Mouse (Mus musculus) heart, embryonic 14.5 days (tissue): ENCODE measurements around the gene Ada. TPM values are rescaled to one million over a fixed set of nuclear protein-coding genes. Genes with fewer than 3 reads are reported as not detected.

Experiments used
- ATAC-seq: fragments of 200-750 bp; cut with Nextera tagmentation; 2 replicates; pipeline ENCODE4 v1.8.0; 2017; ENCODE audit warnings: low read depth, moderate TSS enrichment; ENCODE audit not compliant: insufficient number of reproducible peaks, insufficient read depth, low FRiP score
- H3K27ac ChIP-seq, 2 experiments: fragments of 200-500 bp in 1 of 2; fragments of 300-500 bp in 1 of 2; sonication (generic) in 1 of 2; replicated peaks in 1 of 2; 2 replicates each; pipeline ENCODE4 v1.5.1; 2012 to 2014; ENCODE audit warnings: low read depth in 2 of 2, low read length in 2 of 2, control low read depth in 1 of 2, mild to moderate bottlenecking in 1 of 2, mixed read lengths in 1 of 2; ENCODE audit not compliant: control insufficient read depth in 1 of 2, insufficient read depth in 1 of 2
- H3K27me3 ChIP-seq: fragments of 300-500 bp; sonication (generic); 2 replicates; pipeline ENCODE4 v1.6.1; 2014; ENCODE audit warnings: mild to moderate bottlenecking, low read length, control low read depth; ENCODE audit not compliant: control insufficient read depth, insufficient read depth
- H3K36me3 ChIP-seq: fragments of 300-500 bp; sonication (generic); 2 replicates; pipeline ENCODE4 v1.6.1; 2014; ENCODE audit warnings: mild to moderate bottlenecking, control low read depth, low read length, mixed read lengths; ENCODE audit not compliant: control insufficient read depth, insufficient read depth
- H3K4me1 ChIP-seq, 2 experiments: fragments of 200-500 bp in 1 of 2; fragments of 300-500 bp in 1 of 2; sonication (generic) in 1 of 2; 2 replicates each; pipeline ENCODE4 v1.6.1; 2012 to 2014; ENCODE audit warnings: low read length in 2 of 2, control low read depth in 1 of 2, mixed read lengths in 1 of 2; ENCODE audit not compliant: control insufficient read depth in 2 of 2, insufficient read depth in 2 of 2
- H3K4me2 ChIP-seq: fragments of 300-500 bp; sonication (generic); 2 replicates; pipeline ENCODE4 v1.6.1; 2014; ENCODE audit warnings: mild to moderate bottlenecking, low read length
- H3K4me3 ChIP-seq, 2 experiments: fragments of 200-500 bp in 1 of 2; fragments of 300-500 bp in 1 of 2; sonication (generic) in 1 of 2; 2 replicates each; pipeline ENCODE4 v1.5.1; 2012 to 2014; ENCODE audit warnings: low read length in 2 of 2, mild to moderate bottlenecking in 2 of 2, control low read depth in 1 of 2, low read depth in 1 of 2, moderate library complexity in 1 of 2; ENCODE audit not compliant: control insufficient read depth in 1 of 2, insufficient read depth in 1 of 2
- H3K9ac ChIP-seq: fragments of 300-500 bp; sonication (generic); 2 replicates; pipeline ENCODE4 v1.6.1; 2014; ENCODE audit warnings: mild to moderate bottlenecking, low read length
- H3K9me3 ChIP-seq: fragments of 300-500 bp; sonication (generic); 2 replicates; pipeline ENCODE4 v1.6.1; 2016; ENCODE audit warnings: low read length, control low read depth; ENCODE audit not compliant: control insufficient read depth
- whole genome bisulfite sequencing: fragments of 180-500 bp; shearing (Covaris S2); extraction: QIAGEN DNeasy Blood & Tissue Kit; methylation state at CpG from one replicate; pipeline ENCODE4 v1.1.7; 2014; 5-methylcytosine and 5-hydroxymethylcytosine counted together
- polyA plus RNA-seq: library from polyadenylated mRNA; unstranded; fragments of >200 nt; fragmentation: Nextera tagmentation; extraction: Ambion mirVana; gene quantifications from 2 replicates; pipeline ENCODE4 v1.2.1, GENCODE M21; 2014

The Ada gene
- polyA plus RNA-seq, 1 experiment from 2014 or later = 4.0 TPM

DNA sequence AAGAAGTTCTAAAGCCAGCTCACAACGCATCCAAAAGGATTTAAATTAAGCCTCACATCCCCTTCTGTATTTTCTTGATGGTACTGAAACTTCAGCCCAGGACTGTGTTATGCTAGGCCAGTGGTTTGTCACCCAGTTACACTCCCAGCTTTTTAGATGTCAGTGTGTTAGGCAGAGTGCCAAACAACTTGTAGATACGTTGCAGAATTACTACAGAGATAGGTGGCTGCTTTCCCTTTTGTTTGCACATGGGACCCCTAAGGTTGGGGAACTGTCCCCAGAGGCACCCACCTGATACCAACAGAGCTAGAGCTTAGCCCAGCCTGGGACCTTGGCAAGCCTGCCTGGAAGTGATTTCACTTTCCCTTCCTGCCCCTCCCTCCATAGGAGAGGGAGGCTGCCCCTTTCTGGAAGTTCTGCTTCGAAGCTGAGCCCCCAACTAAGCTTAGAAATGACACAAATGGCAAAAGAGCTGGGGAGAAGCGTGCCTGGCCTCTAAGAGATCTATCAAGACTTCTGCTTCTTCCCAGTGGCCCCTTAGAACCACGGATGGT lies 39.4 kb downstream of the Ada start:
- Histone ChIP-seq H3K4me2 (no peak overlapping the region), H3K9me3 (no peaks in the 10 kb centered on the region), H3K27me3 (no peaks in the 10 kb centered on the region), H3K27ac (peak overlapping the region; percentile 70 to 81), H3K9ac (peak overlapping the region; percentile 45), H3K36me3 (peaks cover 16% of the 10 kb centered on the region), H3K4me3 (no peak overlapping the region), H3K4me1 (peaks cover 37 to 55% of the 10 kb centered on the region in 2 experiments)
- no peak for ATAC-seq
- WGBS = 48% methylated on average over 5 of the region's 5 CpGs

DNA sequence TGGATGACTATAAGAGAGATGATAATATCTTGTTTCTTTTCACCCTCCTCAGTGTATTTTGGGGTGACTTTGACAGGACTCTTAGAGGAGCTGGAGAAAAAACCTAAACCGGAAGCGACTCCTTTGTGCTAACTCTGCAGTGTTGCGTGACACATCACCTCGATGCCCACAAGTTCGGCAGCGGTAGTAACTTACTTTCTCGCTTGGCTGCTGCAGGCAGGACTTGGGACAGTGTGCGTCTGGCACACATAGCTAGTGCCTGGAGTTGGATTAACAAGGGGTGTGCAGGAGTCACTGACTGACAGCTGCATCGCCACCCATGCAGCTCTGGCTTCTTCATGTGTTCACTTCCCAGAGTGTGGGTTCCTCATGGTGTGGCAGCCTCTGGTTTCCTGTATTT lies 40.0 kb downstream of the Ada start:
- Histone ChIP-seq H3K9me3 (no peaks in the 10 kb centered on the region), H3K36me3 (peaks cover 22% of the 10 kb centered on the region), H3K27me3 (no peaks in the 10 kb centered on the region), H3K4me2 (no peak overlapping the region), H3K4me3 (no peak overlapping the region), H3K4me1 (peaks cover 37 to 54% of the 10 kb centered on the region in 2 experiments), H3K9ac (no peak overlapping the region), H3K27ac (peak overlapping the region; percentile 70 to 81; a peak in 2 of 4 replicates)
- WGBS = 81% methylated on average over 9 of the region's 9 CpGs
- ATAC-seq = no peak

DNA sequence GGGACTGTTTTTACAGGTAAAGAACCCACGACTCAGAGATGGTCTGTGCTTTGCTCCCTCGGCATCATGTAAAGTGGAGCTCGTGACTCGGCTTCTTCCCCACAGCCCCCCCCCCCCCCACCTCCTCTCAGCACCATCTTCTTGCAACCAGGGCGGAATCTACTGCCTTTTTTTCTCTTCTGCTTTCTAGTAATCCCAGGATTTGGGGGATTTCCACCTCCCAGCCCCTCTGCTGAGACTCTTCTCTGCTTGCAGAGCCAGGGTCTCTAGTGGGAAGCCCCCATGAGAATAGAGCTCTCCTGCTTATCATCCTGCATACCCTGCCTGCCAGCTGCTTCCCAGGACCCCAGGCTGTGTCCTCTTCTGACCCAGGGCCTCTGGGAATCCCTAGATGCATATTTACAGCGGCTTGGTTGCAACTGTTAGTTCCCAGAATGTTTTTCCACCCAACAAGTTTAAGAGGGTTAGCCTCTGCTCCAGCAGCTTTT lies 41.2 kb downstream of the Ada start:
- peak overlapping the region; percentile 49 to 57 for H3K27ac ChIP-seq
- H3K27me3 ChIP-seq = no peaks in the 10 kb centered on the region

DNA sequence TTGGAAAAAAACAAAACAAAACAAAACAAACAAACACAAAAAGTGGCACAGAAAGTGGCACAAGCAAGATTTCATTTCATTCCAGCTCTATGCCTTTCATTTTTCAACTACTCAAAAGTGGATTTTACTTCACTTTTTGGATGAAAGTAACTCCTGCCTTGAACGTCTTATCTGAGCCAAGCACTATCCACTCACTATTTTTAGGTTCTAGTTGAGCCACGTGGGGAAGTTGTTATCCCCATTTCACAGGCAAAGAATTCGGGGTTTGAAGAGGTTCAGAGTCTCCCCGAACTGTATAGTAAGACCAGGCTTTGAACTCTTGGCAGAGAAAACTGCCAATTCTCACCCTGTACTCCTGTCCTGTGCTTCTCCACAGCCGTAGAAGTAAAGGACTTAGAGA lies 41.7 kb downstream of the Ada start:
- ATAC-seq = no peak
- H3K4me1 ChIP-seq = peaks cover 41 to 65% of the 10 kb centered on the region in 2 experiments
- H3K4me2 ChIP-seq = no peak overlapping the region
- no peak overlapping the region for H3K9ac ChIP-seq
- H3K9me3 ChIP-seq = no peaks in the 10 kb centered on the region
- H3K27ac ChIP-seq = peak overlapping the region in 1 of 2 experiments; percentile 57; a peak in 3 of 4 replicates
- no peak overlapping the region for H3K4me3 ChIP-seq
- 20% methylated on average over 5 of the region's 5 CpGs for WGBS
- peaks cover 38% of the 10 kb centered on the region for H3K36me3 ChIP-seq
- H3K27me3 ChIP-seq = no peaks in the 10 kb centered on the region

More for the DNA sequence above, 41.2 kb downstream of the Ada start:
- Histone ChIP-seq H3K4me3 (no peak overlapping the region), H3K36me3 (peaks cover 34% of the 10 kb centered on the region), H3K4me2 (no peak overlapping the region), H3K9me3 (no peaks in the 10 kb centered on the region), H3K9ac (no peak overlapping the region; the same call in 1 of the 2 replicates), H3K4me1 (peaks cover 43 to 62% of the 10 kb centered on the region in 2 experiments)
- 54% methylated on average over 4 of the region's 6 CpGs for WGBS
- ATAC-seq = no peak

DNA sequence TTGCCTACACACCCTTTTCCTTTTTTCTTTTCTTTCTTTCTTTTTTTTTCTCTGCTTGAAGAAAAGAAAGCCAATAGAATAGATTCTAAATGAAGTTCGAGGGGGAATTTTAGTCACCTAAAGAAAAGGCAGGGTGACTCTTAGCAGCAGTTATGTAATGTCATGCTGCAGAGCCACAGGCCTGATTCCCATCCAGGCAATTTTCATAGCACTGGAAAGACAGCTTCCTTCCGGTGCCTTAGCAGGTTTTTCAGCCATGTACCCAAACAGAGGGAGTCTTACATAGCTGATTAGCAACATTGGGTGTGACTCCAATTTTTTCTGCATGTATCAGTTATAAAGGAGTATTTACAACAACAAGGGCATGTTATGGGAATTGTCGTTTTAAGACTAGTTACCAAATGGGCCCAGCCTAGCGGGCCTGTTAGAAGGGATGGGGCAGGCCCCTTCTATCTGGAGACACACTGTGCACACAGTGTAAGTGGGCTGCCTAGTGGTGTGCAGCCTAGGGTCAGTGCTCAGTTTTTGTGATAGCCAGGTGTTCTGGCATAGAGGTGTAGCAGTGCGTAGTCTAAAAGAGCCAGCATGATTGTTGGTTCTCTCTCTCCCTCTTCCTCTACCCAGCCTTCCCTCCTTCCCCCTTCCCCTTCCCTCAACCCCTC lies 46.3 kb downstream of the Ada start:
- Histone ChIP-seq H3K9me3 (no peaks in the 10 kb centered on the region), H3K4me1 (peaks cover 29 to 55% of the 10 kb centered on the region in 2 experiments), H3K4me2 (no peak overlapping the region), H3K9ac (peak overlapping the region; percentile 62; the same call in 1 of the 2 replicates), H3K27me3 (no peaks in the 10 kb centered on the region), H3K27ac (no peak overlapping the region), H3K36me3 (peaks cover 33% of the 10 kb centered on the region), H3K4me3 (no peak overlapping the region)
- no peak for ATAC-seq
- WGBS = 83% methylated on average over 5 of the region's 5 CpGs

DNA sequence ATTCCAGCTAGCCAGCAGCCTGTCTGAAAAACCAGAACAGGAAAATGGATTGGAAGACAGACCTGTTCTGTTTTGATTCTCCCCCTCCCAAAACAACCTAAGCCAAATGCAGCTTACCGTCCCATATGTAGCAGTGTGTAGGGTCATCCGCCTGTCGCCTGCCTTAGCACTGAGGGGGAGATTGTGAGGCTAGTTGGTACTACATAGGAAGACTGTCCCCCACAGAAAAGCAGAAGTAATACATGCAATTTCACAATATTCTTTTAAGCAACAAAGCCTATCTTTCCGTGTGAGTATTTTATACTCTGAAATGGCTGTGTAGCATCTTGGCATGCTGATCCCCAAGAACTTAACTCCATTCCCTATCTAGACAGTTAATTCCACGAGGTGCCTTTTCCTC lies 47.1 kb downstream of the Ada start:
- Histone ChIP-seq H3K27ac (peak overlapping the region in 1 of 2 experiments; percentile 67; a peak in 3 of 4 replicates), H3K4me3 (no peak overlapping the region), H3K9me3 (no peaks in the 10 kb centered on the region), H3K9ac (peak overlapping the region; percentile 62; the same call in 1 of the 2 replicates), H3K4me1 (peaks cover 29 to 55% of the 10 kb centered on the region in 2 experiments), H3K4me2 (no peak overlapping the region), H3K27me3 (no peaks in the 10 kb centered on the region), H3K36me3 (peaks cover 27% of the 10 kb centered on the region)
- ATAC-seq = no peak
- 67% methylated on average over 5 of the region's 5 CpGs for whole genome bisulfite sequencing

DNA sequence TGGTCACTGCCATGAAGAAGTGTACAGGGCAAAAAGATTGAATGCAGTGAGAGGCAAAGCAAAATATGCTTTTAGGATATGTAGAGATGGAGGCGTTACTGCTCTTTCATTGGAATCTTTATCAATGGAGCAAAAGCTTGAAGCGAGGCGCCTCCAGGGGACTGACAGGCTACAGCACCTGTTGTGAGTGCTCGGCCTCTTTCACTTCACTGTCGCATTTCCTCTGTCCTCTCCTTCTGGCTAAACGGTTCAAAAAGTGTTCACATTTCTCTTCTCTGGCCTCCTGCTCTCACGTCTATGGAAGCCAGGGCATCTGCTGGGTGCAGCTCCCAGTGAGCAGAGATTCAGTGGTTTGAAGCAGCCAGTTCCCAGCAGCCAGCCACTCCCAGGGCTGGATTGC lies 47.6 kb downstream of the Ada start:
- Histone ChIP-seq H3K4me3 (no peak overlapping the region), H3K4me1 (peaks cover 34 to 57% of the 10 kb centered on the region in 2 experiments), H3K9ac (peak overlapping the region; percentile 62), H3K27me3 (no peaks in the 10 kb centered on the region), H3K9me3 (no peaks in the 10 kb centered on the region), H3K36me3 (peaks cover 25% of the 10 kb centered on the region), H3K27ac (peak overlapping the region; percentile 17 to 67), H3K4me2 (no peak overlapping the region)
- 56% methylated on average over 7 of the region's 7 CpGs for WGBS
- ATAC-seq = no peak
